Mouse (Mus musculus): Measurements from ENCODE around the gene Rbbp9. TPM values are rescaled to one million over a fixed set of nuclear protein-coding genes. Genes with fewer than 3 reads are reported as not detected.

The Rbbp9 gene
- total and polyA plus RNA-seq, 3 experiments, result 0.13 to 0.42 (median 0.14) TPM

GRCm38 (mm10) chr2:144599831-144600687 is 49.4 kb upstream of the Rbbp9 start, which contains the start of gene Dtd1 (continued):
- TF ChIP-seq MEF2A (IDR thresholded peaks at IDR 0.05; ENCODE audit: borderline replicate concordance, low read depth, low read length), result 0 out of 2 replicates have a peak, but pooled peaks have one; percentile 40
- peak; percentile 80 for TF ChIP-seq TCF12 (IDR thresholded peaks at IDR 0.05; ENCODE audit: low read depth, low read length)
- TF ChIP-seq RAD21 (IDR thresholded peaks at IDR 0.05; ENCODE audit: low read depth, low read length), result peak; percentile 24
- TF ChIP-seq SMC3 (IDR thresholded peaks at IDR 0.05; ENCODE audit: low read depth, low read length), result peak; percentile 34; the same call in 1 of the 2 replicates
- no peak for TF ChIP-seq RCOR1 (conservative IDR thresholded peaks at IDR 0.05; ENCODE audit: low read depth, low read length)
- no peak for TF ChIP-seq E2F4 (IDR thresholded peaks at IDR 0.05; ENCODE audit: insufficient replicate concordance, low read depth, low read length)
- peak; percentile 76 for TF ChIP-seq MAX (IDR thresholded peaks at IDR 0.05; ENCODE audit: low read length)
- TF ChIP-seq TBP (conservative IDR thresholded peaks at IDR 0.05; ENCODE audit: low read depth, low read length), result peak; percentile 58; the same call in 1 of the 2 replicates
- no peak for TF ChIP-seq USF1 (IDR thresholded peaks at IDR 0.05; ENCODE audit: low read depth, low read length)
- peak; percentile 68 for TF ChIP-seq HCFC1 (IDR thresholded peaks at IDR 0.05; ENCODE audit: low read depth, low read length)
- peak in 1 of 2 experiments; percentile 81; a peak in 2 of 4 replicates for TF ChIP-seq CTCF (conservative IDR thresholded peaks at IDR 0.05 in 1 of 2, IDR thresholded peaks at IDR 0.05 in 1 of 2; ENCODE audit: low read depth in 2 of 2, low read length in 2 of 2)
- TF ChIP-seq NRF1 (IDR thresholded peaks at IDR 0.05; ENCODE audit: low read depth, low read length), result peak; percentile 43; the same call in 1 of the 2 replicates
- no peak for TF ChIP-seq GABPA (IDR thresholded peaks at IDR 0.05; ENCODE audit: insufficient replicate concordance, low read depth, low read length)

GRCm38 (mm10) chr2:144598006-144598405 is 47.3 kb upstream of the Rbbp9 start:
- no peak for TF ChIP-seq TCF12 (IDR thresholded peaks at IDR 0.05; ENCODE audit: low read depth, low read length)
- TF ChIP-seq NELFE (IDR thresholded peaks at IDR 0.05; ENCODE audit: low read depth, low read length), result no peak
- TF ChIP-seq CHD1 (IDR thresholded peaks at IDR 0.05; ENCODE audit: low read depth, low read length), result no peak
- no peak for TF ChIP-seq MAFK (IDR thresholded peaks at IDR 0.05; ENCODE audit: insufficient replicate concordance, low read length)
- no peak for TF ChIP-seq RCOR1 (conservative IDR thresholded peaks at IDR 0.05; ENCODE audit: low read depth, low read length)
- no peak for TF ChIP-seq POLR2A (IDR thresholded peaks at IDR 0.05; ENCODE audit: low read depth, low read length)
- TF ChIP-seq GABPA (IDR thresholded peaks at IDR 0.05; ENCODE audit: insufficient replicate concordance, low read depth, low read length), result no peak
- TF ChIP-seq USF1 (IDR thresholded peaks at IDR 0.05; ENCODE audit: low read depth, low read length), result no peak
- no peak for TF ChIP-seq ETS1 (conservative IDR thresholded peaks at IDR 0.05; ENCODE audit: low read depth, low read length)
- TF ChIP-seq ZKSCAN1 (IDR thresholded peaks at IDR 0.05; ENCODE audit: borderline replicate concordance, low read depth, low read length), result no peak
- TF ChIP-seq PAX5 (IDR thresholded peaks at IDR 0.05; ENCODE audit: low read length), result no peak
- no peak for TF ChIP-seq MAZ (IDR thresholded peaks at IDR 0.05; ENCODE audit: low read depth, low read length)
- TF ChIP-seq ZC3H11A (IDR thresholded peaks at IDR 0.05; ENCODE audit: low read depth, low read length), result no peak
- H3K9me3 ChIP-seq (replicated peaks; ENCODE audit: low read length), result no peaks in the 10 kb centered on the region
- no peak for DNase-seq (ENCODE audit: extremely low read depth)
- no peak overlapping the region for H3K27ac ChIP-seq (ENCODE audit: insufficient read depth, low read depth)
- peaks cover 0 to 19% of the 10 kb centered on the region in 2 experiments; a peak in 2 of 4 replicates for H3K4me1 ChIP-seq (ENCODE audit: control insufficient read depth in 1 of 2, insufficient read depth in 2 of 2)
- H3K79me2 ChIP-seq (replicated peaks; ENCODE audit: control insufficient read depth, extremely low read depth, insufficient read depth, poor library complexity, severe bottlenecking), result no peaks in the 10 kb centered on the region
- dilution Hi-C loops (cut with MboI; ENCODE audit: extremely low pct_ligation_motif_present, extremely low pct_unique_long_range_greater_than_20kb, low sequenced_read_pairs), result no loop called here
- no peak overlapping the region for H3K9ac ChIP-seq (ENCODE audit: insufficient read depth, low read depth)
- H3K27me3 ChIP-seq (replicated peaks), result no peaks in the 10 kb centered on the region
- in situ Hi-C loops (cut with MboI; ENCODE audit: low pct_ligation_motif_present, low pct_unique_long_range_greater_than_20kb, low sequenced_read_pairs), result no loop called here
- no peak overlapping the region for H3K4me2 ChIP-seq (ENCODE audit: insufficient read depth, low read depth, poor library complexity, severe bottlenecking)
- H3K4me3 ChIP-seq (replicated peaks in 1 of 3; ENCODE audit: low read depth in 2 of 3, low read length in 2 of 3, poor library complexity in 1 of 3), result no peak overlapping the region
- peaks cover 0 to 10% of the 10 kb centered on the region in 2 experiments for H3K36me3 ChIP-seq (replicated peaks in 1 of 2; ENCODE audit: control insufficient read depth in 1 of 2, insufficient read depth in 1 of 2, low read length in 1 of 2)
